Mouse (Mus musculus) urinary bladder, postnatal 4 days (tissue): Measurements from ENCODE around the gene Mgll.

Source experiments
- DNase-seq, 2 experiments: peaks; one replicate each; pipeline ENCODE4 v3.0.0; 2021 to 2022; ENCODE audit warnings: low spot score in 2 of 2

Mgll gene

GRCm38 (mm10) chr6:88800191-88800590 lies 76.0 kb downstream of the Mgll start:
- DNase-seq, result no peak

GRCm38 (mm10) chr6:88800735-88801134 lies 76.5 kb downstream of the Mgll start:
- no peak for DNase-seq

- DNase-seq, result no peak
Observed at GRCm38 (mm10) chr6:88803051-88803450, 78.8 kb downstream of the Mgll start.

GRCm38 (mm10) chr6:88803957-88804695 lies 79.9 kb downstream of the Mgll start:
- DNase-seq, result no peak

- no peak for DNase-seq
Observed at GRCm38 (mm10) chr6:88804966-88805577, 80.9 kb downstream of the Mgll start.

- no peak for DNase-seq
Observed at GRCm38 (mm10) chr6:88809091-88810037, 85.2 kb downstream of the Mgll start.

GRCm38 (mm10) chr6:88810291-88810690 lies 86.1 kb downstream of the Mgll start:
- DNase-seq, result no peak

- DNase-seq, result no peak
Observed at GRCm38 (mm10) chr6:88811396-88811795, 87.2 kb downstream of the Mgll start.

- no peak for DNase-seq
Observed at GRCm38 (mm10) chr6:88811880-88812400, 87.7 kb downstream of the Mgll start.

GRCm38 (mm10) chr6:88812886-88813285 lies 88.7 kb downstream of the Mgll start:
- DNase-seq, result no peak

GRCm38 (mm10) chr6:88813832-88814231 lies 89.6 kb downstream of the Mgll start:
- no peak for DNase-seq

GRCm38 (mm10) chr6:88815036-88815435 lies 90.8 kb downstream of the Mgll start:
- DNase-seq, result no peak

- DNase-seq, result no peak
Observed at GRCm38 (mm10) chr6:88815489-88815888, 91.3 kb downstream of the Mgll start.

- no peak for DNase-seq
Observed at GRCm38 (mm10) chr6:88816913-88817312, 92.7 kb downstream of the Mgll start.

- no peak for DNase-seq
Observed at GRCm38 (mm10) chr6:88820853-88821252, 96.6 kb downstream of the Mgll start.

- DNase-seq, result no peak
Observed at GRCm38 (mm10) chr6:88821294-88821693, 97.1 kb downstream of the Mgll start.

GRCm38 (mm10) chr6:88821901-88822300 lies 97.7 kb downstream of the Mgll start:
- no peak for DNase-seq

- no peak for DNase-seq
Observed at GRCm38 (mm10) chr6:88824183-88824582, 100.0 kb downstream of the Mgll start.

GRCm38 (mm10) chr6:88826088-88826487 lies 101.9 kb downstream of the Mgll start:
- no peak for DNase-seq

GRCm38 (mm10) chr6:88826545-88826944 lies 102.3 kb downstream of the Mgll start:
- peak; percentile 61 to 67 for DNase-seq

- DNase-seq, result no peak
Observed at GRCm38 (mm10) chr6:88826965-88827364, 102.8 kb downstream of the Mgll start.
